Mouse (Mus musculus) thymus, adult 2 months (tissue): ENCODE measurements around the gene Resp18. TPM values are rescaled to one million over a fixed set of nuclear protein-coding genes. Genes with fewer than 3 reads are reported as not detected.

ENCODE experiments used
- DNase-seq: peaks from one replicate; pipeline ENCODE4 v3.0.0; 2021
- H3K27ac ChIP-seq: fragments of 200-500 bp; 2 replicates; pipeline ENCODE4 v1.5.1; 2012; ENCODE audit warnings: low read length, control low read depth; ENCODE audit not compliant: control insufficient read depth, insufficient read depth
- H3K27me3 ChIP-seq: fragments of 200-500 bp; 2 replicates; pipeline ENCODE4 v1.6.1; 2012; ENCODE audit warnings: mild to moderate bottlenecking, low read length, moderate library complexity, mixed read lengths; ENCODE audit not compliant: control insufficient read depth, insufficient read depth
- H3K36me3 ChIP-seq: fragments of 200-500 bp; 2 replicates; pipeline ENCODE4 v1.6.1; 2012; ENCODE audit warnings: mild to moderate bottlenecking, low read length, moderate library complexity; ENCODE audit not compliant: control insufficient read depth, insufficient read depth
- H3K4me1 ChIP-seq: fragments of 200-500 bp; replicated peaks from 2 replicates; pipeline ENCODE4 v1.6.1; 2012; ENCODE audit warnings: low read length; ENCODE audit not compliant: control insufficient read depth, insufficient read depth
- H3K4me3 ChIP-seq: fragments of 200-500 bp; 2 replicates; pipeline ENCODE4 v1.5.1; 2012; ENCODE audit warnings: mild to moderate bottlenecking, low read length, control low read depth, moderate library complexity; ENCODE audit not compliant: control insufficient read depth, insufficient read depth
- CTCF ChIP-seq: fragments of 200-500 bp; IDR thresholded peaks from 2 replicates; pipeline ENCODE4 v1.5.1; 2012; ENCODE audit warnings: mild to moderate bottlenecking, control low read depth, low read length, moderate library complexity, borderline replicate concordance; ENCODE audit not compliant: control insufficient read depth, poor library complexity, insufficient read depth; ENCODE audit errors: extremely low read depth
- POLR2A ChIP-seq: fragments of 200-500 bp; IDR thresholded peaks from 2 replicates; pipeline ENCODE4 v1.6.1; 2012; ENCODE audit warnings: mild to moderate bottlenecking, low read length, control low read depth, moderate library complexity; ENCODE audit not compliant: control insufficient read depth, poor library complexity, insufficient read depth; ENCODE audit errors: extremely low read depth
- WGBS: fragments of 180-500 bp; shearing (Covaris S2); methylation state at CpG from one replicate; pipeline ENCODE4 v1.1.7; 2018; 5-methylcytosine and 5-hydroxymethylcytosine counted together
- polyA plus RNA-seq: library from polyadenylated mRNA; depleted of rRNA; stranded (reverse); fragments of >200 nt; gene quantifications from 2 replicates; pipeline ENCODE4 v1.2.3, GENCODE M21; 2012

Resp18 gene
- polyA plus RNA-seq, 1 experiment, result 9.0 TPM

DNA sequence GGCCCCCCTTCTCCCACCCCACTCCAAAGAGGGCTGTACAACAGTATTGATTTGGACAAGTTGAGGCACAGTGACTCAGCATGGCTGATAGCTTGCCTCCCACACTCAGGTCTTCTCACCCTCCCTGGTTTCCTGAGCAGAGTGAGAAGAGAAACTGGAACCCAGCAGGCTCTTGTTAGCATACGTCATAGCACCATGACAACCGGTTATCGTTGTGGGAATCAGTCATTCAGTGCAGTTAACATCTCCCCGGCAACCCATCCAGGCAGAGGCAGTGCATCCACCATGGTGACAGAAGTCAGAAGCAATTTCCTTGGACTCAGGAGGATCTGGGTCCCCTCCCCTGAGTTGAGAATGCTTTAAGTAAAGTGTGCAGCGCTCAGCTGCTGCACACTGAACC lies 4.8 kb upstream of the Resp18 start:
- Histone ChIP-seq H3K4me3 (no peak overlapping the region), H3K27me3 (no peaks in the 10 kb centered on the region), H3K4me1 (no peaks in the 10 kb centered on the region), H3K27ac (no peak overlapping the region), H3K36me3 (no peaks in the 10 kb centered on the region)
- no peak for DNase-seq
- 82% methylated on average over 5 of the region's 5 CpGs for WGBS
- TF ChIP-seq POLR2A, result no peak
- no peak for TF ChIP-seq CTCF

DNA sequence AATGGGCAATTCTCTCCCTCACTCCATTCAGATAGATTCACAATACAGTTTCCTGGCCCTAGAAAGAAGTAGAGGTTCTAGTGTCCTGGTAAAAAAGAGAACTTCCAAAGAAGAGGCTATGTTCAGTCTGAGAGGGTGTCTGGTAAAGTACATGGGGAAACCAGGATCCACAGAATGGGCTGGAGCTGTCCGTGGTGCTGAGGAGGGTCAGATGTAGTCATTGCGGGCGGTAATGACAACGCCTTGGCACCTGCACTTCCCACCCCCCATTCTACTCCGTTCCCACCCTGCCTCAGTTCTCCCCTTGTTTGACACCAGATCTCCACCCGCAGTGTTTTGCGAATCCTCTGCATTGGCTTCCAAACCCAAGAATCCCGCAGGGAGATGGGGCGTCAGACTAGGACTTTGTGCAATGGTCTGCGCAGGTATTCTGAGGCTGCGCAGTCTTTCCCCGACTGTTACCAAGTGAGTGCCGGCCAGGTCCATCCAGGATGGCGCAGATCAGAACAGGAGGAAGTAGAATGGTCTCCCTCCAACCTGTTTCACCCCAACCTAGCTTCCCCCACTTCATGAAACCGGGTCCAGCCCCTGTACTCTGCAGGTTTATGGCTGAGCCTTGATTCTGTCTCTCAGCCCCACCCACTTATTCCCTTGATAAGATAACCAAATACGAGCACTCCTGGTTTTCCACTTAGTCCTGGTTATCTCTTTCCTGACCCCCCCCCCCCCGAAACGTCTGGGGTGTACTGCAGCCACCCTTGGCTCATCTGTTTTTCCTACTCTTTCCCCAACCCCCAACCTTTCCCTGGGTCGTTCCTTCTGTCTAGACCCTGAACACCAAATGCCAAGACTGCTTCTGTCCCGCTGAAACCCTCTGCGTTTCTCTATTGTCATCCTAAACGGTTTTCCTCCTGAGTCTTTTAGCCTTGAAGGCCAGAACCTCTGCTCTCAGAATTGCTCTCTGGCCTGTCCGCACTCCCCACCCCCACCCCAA lies 723 bp downstream of the Resp18 start:
- no peaks in the 10 kb centered on the region for H3K27me3 ChIP-seq
- TF ChIP-seq POLR2A, result no peak
- no peak for TF ChIP-seq CTCF
- H3K4me3 ChIP-seq, result no peak overlapping the region
- no peaks in the 10 kb centered on the region for H3K4me1 ChIP-seq
- no peak overlapping the region for H3K27ac ChIP-seq
- WGBS, result 14% methylated on average over 23 of the region's 23 CpGs
- DNase-seq, result peak; percentile 31
- H3K36me3 ChIP-seq, result no peaks in the 10 kb centered on the region

DNA sequence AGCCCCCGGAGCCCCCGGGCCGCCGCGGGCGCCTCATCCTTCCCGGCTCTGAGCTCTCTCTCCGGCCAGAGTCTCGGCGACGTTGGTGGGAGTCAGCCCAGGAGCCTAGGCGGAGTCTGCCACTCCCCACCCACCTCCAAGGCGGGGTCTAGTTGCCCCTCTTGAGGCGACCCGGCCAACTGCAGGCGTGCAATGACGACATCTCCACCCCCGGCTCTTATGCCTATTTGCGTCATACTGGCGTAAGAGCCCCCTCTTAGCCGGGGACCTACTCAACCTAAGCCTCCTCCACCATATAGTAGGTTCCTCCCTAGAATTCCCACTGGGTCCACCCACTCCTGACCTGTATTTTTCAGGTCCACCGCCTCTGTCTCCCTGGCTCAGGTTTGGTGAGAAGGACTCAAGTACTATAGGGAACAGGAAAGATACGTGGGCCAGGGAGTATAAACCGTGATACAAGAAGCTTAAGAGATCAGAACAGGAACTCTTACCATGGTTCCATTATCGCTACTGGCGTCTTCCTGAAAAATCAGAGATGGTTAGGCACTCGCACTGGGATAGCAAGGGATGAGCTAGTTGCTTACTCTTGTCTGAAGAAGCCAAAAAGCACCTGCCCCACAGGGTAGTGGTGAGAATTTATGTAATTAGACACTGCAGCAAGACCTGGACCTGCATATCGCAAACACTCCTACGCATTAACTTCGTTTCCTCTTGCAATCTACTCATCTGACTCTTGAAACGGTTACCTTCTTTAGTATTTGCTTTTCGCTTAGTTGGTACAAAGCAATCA lies 13.9 kb downstream of the Resp18 start, which contains the start of gene Ptprn:
Ptprn (minus strand) TSS at position 412 of the 790 bp plus-strand sequence.
- peaks cover 7% of the 10 kb centered on the region; the same call in 1 of the 2 replicates for H3K27me3 ChIP-seq
- no peak within 1 kb of the TSS for H3K27ac ChIP-seq
- no peaks in the 10 kb centered on the region for H3K36me3 ChIP-seq
- no peak within 1 kb of the TSS for H3K4me3 ChIP-seq
- no peaks in the 10 kb centered on the region for H3K4me1 ChIP-seq
- DNase-seq, result no peak
- 23% methylated on average over 32 of the region's 32 CpGs for WGBS
- TF ChIP-seq POLR2A (no peak), CTCF (no peak)

DNA sequence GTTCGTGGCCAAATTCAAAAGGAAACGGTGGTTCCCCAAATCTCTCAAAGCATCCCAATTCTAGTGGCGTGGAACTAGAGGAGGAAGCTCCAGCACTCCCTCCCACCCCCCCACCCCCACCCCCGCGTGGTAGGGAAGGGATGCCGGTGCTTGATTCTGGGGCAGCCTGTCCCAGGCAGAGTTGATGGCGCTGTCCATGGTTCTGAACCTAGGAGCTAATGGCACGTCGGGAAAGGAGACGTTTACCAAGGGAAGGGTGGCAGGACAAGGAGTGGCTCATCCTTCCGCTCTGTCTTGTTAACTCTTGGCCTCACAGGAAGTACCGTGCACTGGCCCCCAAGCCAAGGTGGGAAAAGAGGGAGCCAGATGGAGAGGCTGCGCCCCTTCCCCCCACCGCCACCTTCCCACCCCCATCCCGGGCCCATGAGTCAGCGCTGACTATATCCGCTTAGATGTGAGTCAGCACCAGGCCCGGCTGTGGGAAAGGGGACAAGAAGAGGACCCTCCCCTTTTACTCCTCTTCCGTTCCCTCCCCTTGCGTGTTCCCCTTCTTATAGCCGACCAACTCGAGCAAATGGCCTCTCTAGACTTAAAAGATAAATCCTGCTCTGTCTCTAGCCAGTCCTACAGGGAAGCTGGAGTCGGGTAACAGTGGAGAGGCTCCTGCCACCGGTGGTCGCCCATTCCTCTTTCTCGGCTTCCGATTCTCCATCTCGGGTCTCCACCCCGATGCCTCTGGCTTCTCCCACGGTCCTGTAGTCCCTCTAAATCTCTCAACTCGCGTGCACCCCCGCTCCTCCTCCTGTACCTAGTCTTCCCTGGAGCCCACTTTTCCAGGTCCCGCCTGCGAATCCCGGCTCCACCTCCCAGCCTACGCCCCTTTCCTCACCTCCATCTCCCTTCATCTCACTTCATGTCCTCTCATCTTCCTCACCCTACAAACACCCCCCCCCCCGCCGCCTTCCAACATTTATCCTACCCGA lies 15.0 kb downstream of the Resp18 start:
- 4% methylated on average over 40 of the region's 40 CpGs for WGBS
- no peak for TF ChIP-seq CTCF
- no peak for TF ChIP-seq POLR2A
- Histone ChIP-seq H3K4me3 (no peak overlapping the region), H3K4me1 (no peaks in the 10 kb centered on the region), H3K36me3 (no peaks in the 10 kb centered on the region), H3K27ac (no peak overlapping the region), H3K27me3 (peaks cover 7% of the 10 kb centered on the region; the same call in 1 of the 2 replicates)
- DNase-seq, result peak; percentile 54

DNA sequence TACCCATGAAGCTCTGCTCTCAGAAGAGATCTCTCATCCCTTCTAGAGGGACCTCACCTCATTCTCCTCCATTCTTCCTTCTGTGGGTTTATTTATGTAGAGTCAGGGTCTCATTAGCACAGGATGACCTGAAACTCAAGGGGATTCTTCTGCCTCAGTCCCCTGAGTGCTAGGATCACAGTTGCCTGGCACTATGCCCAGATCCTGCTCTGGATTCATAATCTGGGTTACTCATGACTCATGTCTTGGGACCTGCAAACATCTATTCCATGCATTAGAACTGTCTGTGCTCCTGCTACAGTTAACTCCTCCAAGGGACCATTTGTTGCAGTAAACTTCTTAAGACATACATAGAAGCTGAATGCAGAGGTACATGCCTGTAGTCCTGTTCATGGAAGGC lies 16.9 kb downstream of the Resp18 start:
- no peak overlapping the region for H3K4me3 ChIP-seq
- no peak for DNase-seq
- no peaks in the 10 kb centered on the region for H3K4me1 ChIP-seq
- no peak overlapping the region for H3K27ac ChIP-seq
- no peaks in the 10 kb centered on the region for H3K36me3 ChIP-seq
- peaks cover 7% of the 10 kb centered on the region; the same call in 1 of the 2 replicates for H3K27me3 ChIP-seq
- no peak for TF ChIP-seq POLR2A

DNA sequence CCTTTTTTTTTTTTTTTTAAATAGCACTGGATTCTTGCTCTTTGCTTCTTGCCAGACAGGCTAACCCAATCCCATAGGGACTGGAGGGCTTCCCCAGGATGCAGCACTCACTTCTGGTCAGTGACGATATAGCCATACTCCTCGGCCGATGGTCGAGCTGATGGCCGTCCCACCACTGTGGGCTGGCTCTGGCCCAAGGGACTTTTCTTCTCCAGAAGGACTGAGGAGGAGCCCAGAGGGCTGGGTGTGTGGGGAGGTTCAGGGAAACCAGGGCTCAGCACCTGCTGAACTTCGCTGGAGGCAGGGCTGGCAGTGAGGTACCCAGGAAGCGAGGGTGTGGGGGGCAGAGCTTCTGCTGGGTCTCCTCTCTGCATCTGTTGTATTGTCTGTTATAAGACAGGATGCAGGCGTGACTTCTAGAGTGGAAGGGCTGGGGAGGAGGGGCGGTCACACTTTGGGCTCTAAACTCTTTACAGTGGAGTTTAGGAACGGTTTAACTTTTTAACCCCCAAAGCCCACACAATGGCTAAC lies 22.6 kb downstream of the Resp18 start:
- TF ChIP-seq CTCF, result no peak
- TF ChIP-seq POLR2A, result no peak
- H3K4me3 ChIP-seq, result no peak overlapping the region
- WGBS, result 24% methylated on average over 10 of the region's 10 CpGs
- H3K27me3 ChIP-seq, result no peaks in the 10 kb centered on the region; the same call in 1 of the 2 replicates
- H3K27ac ChIP-seq, result 0 out of 2 replicates have a peak overlapping the region, but pooled peaks have one; percentile 54
- no peaks in the 10 kb centered on the region for H3K36me3 ChIP-seq
- peak; percentile 63 for DNase-seq
- peaks cover 26% of the 10 kb centered on the region for H3K4me1 ChIP-seq
